Mouse (Mus musculus) liver, embryonic 16.5 days (tissue): Measurements from ENCODE around the gene Ago4. TPM values are rescaled to one million over a fixed set of nuclear protein-coding genes. Genes with fewer than 3 reads are reported as not detected.

Source experiments
- ATAC-seq: fragments of 200-750 bp; cut with Nextera tagmentation; 2 replicates; pipeline ENCODE4 v1.8.0; 2017; ENCODE audit warnings: low read depth, mild to moderate bottlenecking, moderate number of reproducible peaks, moderate library complexity
- H3K27ac ChIP-seq: fragments of 300-500 bp; sonication (generic); 2 replicates; pipeline ENCODE4 v1.5.1; 2014; ENCODE audit warnings: mild to moderate bottlenecking, low read length
- H3K27me3 ChIP-seq: fragments of 300-500 bp; sonication (generic); 2 replicates; pipeline ENCODE4 v1.6.1; 2014; ENCODE audit warnings: low read depth, low read length, mixed read lengths; ENCODE audit not compliant: control insufficient read depth, insufficient read depth
- H3K36me3 ChIP-seq: fragments of 300-500 bp; sonication (generic); 2 replicates; pipeline ENCODE4 v1.6.1; 2014; ENCODE audit warnings: mild to moderate bottlenecking; ENCODE audit not compliant: control insufficient read depth, insufficient read depth
- H3K4me1 ChIP-seq: fragments of 300-500 bp; sonication (generic); 2 replicates; pipeline ENCODE4 v1.6.1; 2014; ENCODE audit warnings: low read depth, low read length, mixed read lengths; ENCODE audit not compliant: control insufficient read depth
- H3K4me2 ChIP-seq: fragments of 300-500 bp; sonication (generic); 2 replicates; pipeline ENCODE4 v1.6.1; 2014; ENCODE audit warnings: low read depth, low read length, mixed read lengths
- H3K4me3 ChIP-seq: fragments of 300-500 bp; sonication (generic); 2 replicates; pipeline ENCODE4 v1.5.1; 2014; ENCODE audit warnings: low read depth, mild to moderate bottlenecking, low read length
- H3K9ac ChIP-seq: fragments of 300-500 bp; sonication (generic); 2 replicates; pipeline ENCODE4 v1.6.1; 2014; ENCODE audit warnings: low read depth, low read length
- H3K9me3 ChIP-seq: fragments of 300-500 bp; sonication (generic); replicated peaks from 2 replicates; pipeline ENCODE4 v1.6.1; 2016; ENCODE audit warnings: low read length; ENCODE audit not compliant: control insufficient read depth
- WGBS: fragments of 180-500 bp; shearing (Covaris S2); extraction: QIAGEN DNeasy Blood & Tissue Kit; methylation state at CpG from one replicate; pipeline ENCODE4 v1.1.7; 2014; ENCODE audit not compliant: insufficient replicate concordance; 5-methylcytosine and 5-hydroxymethylcytosine counted together
- polyA plus RNA-seq: library from polyadenylated mRNA; unstranded; fragments of >200 nt; fragmentation: Nextera tagmentation; extraction: Ambion mirVana; gene quantifications from 2 replicates; pipeline ENCODE4 v1.2.1, GENCODE M21; 2015

The Ago4 gene
- polyA plus RNA-seq, 1 experiment from 2014 or later, result 0.22 TPM

- no peaks in the 10 kb centered on the region for H3K9me3 ChIP-seq
- peaks cover 25% of the 10 kb centered on the region for H3K4me1 ChIP-seq
- no peak overlapping the region for H3K9ac ChIP-seq
- no peak for ATAC-seq
- no peaks in the 10 kb centered on the region for H3K36me3 ChIP-seq
- WGBS, result 39% methylated on average over 1 of the region's 1 CpGs
- no peak overlapping the region for H3K4me3 ChIP-seq
- H3K27ac ChIP-seq, result no peak overlapping the region
- H3K27me3 ChIP-seq, result no peaks in the 10 kb centered on the region
- no peak overlapping the region; the same call in 1 of the 2 replicates for H3K4me2 ChIP-seq
Measured at GRCm38 (mm10) chr4:126469334-126469733, 63.9 kb downstream of the Ago4 start.

GRCm38 (mm10) chr4:126468925-126469324 is 64.3 kb downstream of the Ago4 start:
- no peaks in the 10 kb centered on the region for H3K27me3 ChIP-seq
- no peak overlapping the region for H3K27ac ChIP-seq
- H3K9me3 ChIP-seq, result no peaks in the 10 kb centered on the region
- peak overlapping the region; percentile 97 for H3K4me2 ChIP-seq
- no peaks in the 10 kb centered on the region for H3K36me3 ChIP-seq
- H3K4me1 ChIP-seq, result peaks cover 25% of the 10 kb centered on the region
- 3% methylated on average over 8 of the region's 8 CpGs for WGBS
- peak overlapping the region; percentile 86 for H3K4me3 ChIP-seq
- peak overlapping the region; percentile 16; the same call in 1 of the 2 replicates for H3K9ac ChIP-seq
- peak; percentile 12; the same call in 1 of the 2 replicates for ATAC-seq

- H3K27me3 ChIP-seq, result no peaks in the 10 kb centered on the region
- H3K9me3 ChIP-seq, result no peaks in the 10 kb centered on the region
- peak within 1 kb of the TSS; percentile 86 for H3K4me3 ChIP-seq
- peak within 1 kb of the TSS; percentile 80 for H3K27ac ChIP-seq
- peak within 1 kb of the TSS; percentile 97 for H3K4me2 ChIP-seq
- ATAC-seq, result peak; percentile 87
- no peaks in the 10 kb centered on the region for H3K36me3 ChIP-seq
- peaks cover 25% of the 10 kb centered on the region for H3K4me1 ChIP-seq
- peak within 1 kb of the TSS; percentile 89 for H3K9ac ChIP-seq
- WGBS, result under 1% methylated on average over 53 of the region's 55 CpGs
Measured at GRCm38 (mm10) chr4:126468285-126468901, 64.9 kb downstream of the Ago4 start, which contains the start of gene Ago1. Gene Ago1 (minus strand): TSS chr4:126468583.

GRCm38 (mm10) chr4:126467721-126468284 is 65.5 kb downstream of the Ago4 start:
- Histone ChIP-seq H3K4me3 (peak overlapping the region; percentile 86), H3K9me3 (no peaks in the 10 kb centered on the region), H3K36me3 (no peaks in the 10 kb centered on the region), H3K4me2 (peak overlapping the region; percentile 97), H3K27ac (peak overlapping the region; percentile 80), H3K4me1 (peaks cover 25% of the 10 kb centered on the region), H3K9ac (peak overlapping the region; percentile 89), H3K27me3 (no peaks in the 10 kb centered on the region)
- peak; percentile 65 for ATAC-seq
- under 1% methylated on average over 23 of the region's 25 CpGs for WGBS

- Histone ChIP-seq H3K4me3 (no peak overlapping the region), H3K9me3 (no peaks in the 10 kb centered on the region), H3K27ac (no peak overlapping the region), H3K27me3 (no peaks in the 10 kb centered on the region), H3K4me2 (no peak overlapping the region), H3K9ac (no peak overlapping the region), H3K36me3 (no peaks in the 10 kb centered on the region), H3K4me1 (peaks cover 25% of the 10 kb centered on the region)
- no peak for ATAC-seq
- 44% methylated on average over 8 of the region's 8 CpGs for WGBS
Measured at GRCm38 (mm10) chr4:126466251-126466750, 67.0 kb downstream of the Ago4 start.

- Histone ChIP-seq H3K4me1 (peaks cover 25% of the 10 kb centered on the region), H3K36me3 (no peaks in the 10 kb centered on the region), H3K4me2 (no peak overlapping the region), H3K9ac (no peak overlapping the region), H3K4me3 (no peak overlapping the region), H3K27ac (no peak overlapping the region), H3K9me3 (no peaks in the 10 kb centered on the region), H3K27me3 (no peaks in the 10 kb centered on the region)
- ATAC-seq, result no peak
- WGBS, result 24% methylated on average over 8 of the region's 8 CpGs
Measured at GRCm38 (mm10) chr4:126465843-126466242, 67.4 kb downstream of the Ago4 start.

DNA sequence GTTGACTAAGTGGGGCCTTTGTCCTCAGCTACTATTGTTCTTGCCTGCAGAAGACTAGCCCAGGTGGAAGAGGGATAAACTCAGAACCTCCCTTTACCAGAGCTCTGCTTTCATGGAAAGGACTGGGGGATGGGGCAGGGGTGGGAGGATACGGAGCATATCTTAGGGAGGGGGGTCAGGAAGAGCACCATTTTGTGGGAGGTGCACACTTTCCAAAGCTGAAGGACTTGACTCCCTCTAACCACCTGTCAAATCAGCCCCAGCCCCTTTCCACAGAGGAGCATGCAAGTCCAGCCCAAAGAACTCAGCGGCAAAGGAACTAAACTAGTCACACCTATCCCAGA is 68.4 kb downstream of the Ago4 start:
- Histone ChIP-seq H3K4me1 (peaks cover 25% of the 10 kb centered on the region), H3K27ac (no peak overlapping the region), H3K9me3 (no peaks in the 10 kb centered on the region), H3K4me3 (no peak overlapping the region), H3K4me2 (no peak overlapping the region), H3K27me3 (no peaks in the 10 kb centered on the region), H3K9ac (no peak overlapping the region), H3K36me3 (no peaks in the 10 kb centered on the region)
- ATAC-seq, result no peak
- 53% methylated on average over 2 of the region's 2 CpGs for WGBS

- ATAC-seq, result no peak
- Histone ChIP-seq H3K27me3 (no peaks in the 10 kb centered on the region), H3K36me3 (no peaks in the 10 kb centered on the region), H3K4me3 (no peak overlapping the region), H3K9ac (no peak overlapping the region), H3K4me1 (peaks cover 25% of the 10 kb centered on the region), H3K9me3 (no peaks in the 10 kb centered on the region), H3K4me2 (no peak overlapping the region), H3K27ac (no peak overlapping the region)
- 34% methylated on average over 4 of the region's 4 CpGs for WGBS
Measured at GRCm38 (mm10) chr4:126464189-126464891, 68.9 kb downstream of the Ago4 start.

DNA sequence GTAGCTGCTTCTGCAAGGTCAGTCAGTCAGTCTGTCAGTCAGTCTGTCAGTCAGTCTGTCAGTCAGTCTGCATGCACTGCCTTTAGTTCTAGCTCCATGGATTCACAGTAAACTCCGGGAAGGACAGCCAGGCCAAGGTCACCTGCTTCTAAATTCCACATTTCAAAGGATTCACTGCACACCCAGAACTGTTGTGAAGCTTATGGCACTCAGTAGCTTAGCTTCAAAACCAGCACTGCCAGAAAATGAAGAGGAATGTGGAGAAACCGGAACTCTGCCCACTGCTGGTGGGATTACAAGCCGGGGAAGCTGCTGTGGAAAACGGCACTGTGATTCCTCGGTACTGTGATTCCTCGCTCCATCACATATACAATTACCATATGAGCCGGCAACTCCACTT is 77.8 kb downstream of the Ago4 start:
- Histone ChIP-seq H3K27me3 (no peaks in the 10 kb centered on the region), H3K27ac (no peak overlapping the region), H3K4me3 (no peak overlapping the region), H3K4me1 (no peaks in the 10 kb centered on the region), H3K4me2 (no peak overlapping the region), H3K9ac (no peak overlapping the region), H3K36me3 (peaks cover 16% of the 10 kb centered on the region), H3K9me3 (no peaks in the 10 kb centered on the region)
- WGBS, result 82% methylated on average over 7 of the region's 7 CpGs
- no peak for ATAC-seq
